Mouse (Mus musculus) large intestine, adult 2 months (tissue): ENCODE measurements around the gene Plrg1. TPM values are rescaled to one million over a fixed set of nuclear protein-coding genes. Genes with fewer than 3 reads are reported as not detected.

Experiments
- DNase-seq: peaks from one replicate; pipeline ENCODE4 v3.0.0-alpha.2; 2012; ENCODE audit warnings: low read depth, low spot score
- WGBS: fragments of 180-500 bp; shearing (Covaris S2); methylation state at CpG from one replicate; pipeline ENCODE4 v1.1.7; 2018; 5-methylcytosine and 5-hydroxymethylcytosine counted together
- polyA plus RNA-seq: library from polyadenylated mRNA; depleted of rRNA; stranded (reverse); fragments of >200 nt; gene quantifications from 2 replicates; pipeline ENCODE4 v1.2.3, GENCODE M21; 2012; rRNA removed

Gene Plrg1
- polyA plus RNA-seq: 33.4 and 34.6 TPM in 2 replicates

DNA sequence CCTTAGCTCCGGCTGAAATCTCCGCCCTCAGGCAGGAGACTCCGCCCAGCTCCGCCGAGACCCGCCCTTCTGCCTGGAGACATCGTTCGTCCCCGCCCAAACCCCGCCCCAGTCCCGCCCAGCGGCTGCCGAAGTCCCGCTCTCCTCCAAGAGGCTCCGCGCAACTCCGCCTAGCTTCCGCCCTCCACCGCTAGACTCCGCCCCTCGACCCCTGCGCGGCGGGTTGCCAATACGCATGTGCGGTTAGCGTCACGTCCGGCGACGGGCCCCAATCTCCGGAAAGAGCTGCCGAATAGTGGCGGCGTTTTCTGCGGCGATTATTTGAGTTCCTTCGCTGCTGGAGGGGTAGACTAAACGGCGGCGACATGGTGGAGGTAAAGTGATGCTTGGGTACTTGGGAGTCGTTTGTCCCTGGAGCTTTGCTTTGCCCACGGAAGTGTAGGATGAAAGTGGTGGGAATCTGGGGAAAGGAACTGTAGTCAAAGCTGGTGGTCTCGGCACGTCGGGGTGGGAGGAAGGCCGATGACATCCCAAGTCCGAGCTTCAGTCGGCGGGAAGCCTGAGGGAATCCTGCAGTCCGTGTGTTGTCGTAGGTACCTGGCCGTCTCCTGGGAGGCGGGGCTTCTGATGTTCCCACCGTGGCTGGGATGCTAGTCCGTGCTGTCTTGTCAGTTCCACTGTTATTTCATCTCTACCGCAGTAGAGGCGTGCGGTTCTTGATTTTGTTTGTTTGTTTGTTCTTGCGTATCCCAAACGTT lies at the start of gene Plrg1:
Gene Plrg1, plus strand, starts transcription at position 242 of the 758 bp plus-strand sequence.
- peak; percentile 86 for DNase-seq
- WGBS: under 1% methylated on average over 61 of the region's 61 CpGs

DNA sequence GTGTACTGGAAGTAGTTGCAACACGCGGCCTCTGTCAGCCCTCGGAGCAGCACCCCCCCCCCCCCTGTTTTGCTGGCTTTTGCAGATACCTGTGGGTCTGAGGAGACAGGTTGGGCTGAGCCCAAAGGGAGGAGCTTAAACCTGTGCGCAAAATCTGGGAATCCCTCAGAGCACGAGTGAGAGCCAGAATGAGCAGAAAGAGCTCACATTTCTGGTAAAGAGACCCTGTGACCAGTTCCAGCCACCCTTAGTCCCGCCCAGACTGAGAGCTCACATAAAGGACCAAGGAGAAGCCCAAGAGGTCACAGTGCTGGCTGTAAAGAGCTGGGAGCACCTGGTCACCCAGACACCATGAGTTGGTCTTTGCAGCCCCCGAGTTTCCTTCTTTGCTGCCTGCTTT lies 47.8 kb upstream of the Plrg1 start, which contains the start of gene Fgg:
Gene Fgg, plus strand, starts transcription at position 168 of the 400 bp plus-strand sequence.
- no peak for DNase-seq
- 48% methylated on average over 7 of the region's 7 CpGs for WGBS

DNA sequence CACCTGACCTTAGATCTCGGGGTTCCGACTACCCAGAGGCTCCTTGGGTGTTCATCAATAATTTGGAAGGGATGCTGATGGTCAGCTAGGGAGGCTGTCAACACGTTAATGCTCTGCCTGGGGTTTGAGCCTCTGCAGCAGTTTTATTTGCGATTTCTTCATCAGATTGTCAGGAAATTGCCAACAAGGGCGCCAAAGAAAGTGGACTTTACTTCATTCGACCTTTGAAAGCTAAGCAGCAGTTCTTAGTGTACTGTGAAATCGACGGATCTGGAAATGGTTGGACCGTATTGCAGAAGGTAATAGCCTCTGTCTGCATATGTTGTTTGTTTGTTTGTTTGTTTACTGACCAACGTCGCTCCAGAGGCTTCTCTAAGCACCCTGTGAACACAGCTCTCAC lies 45.0 kb upstream of the Plrg1 start:
- 51% methylated on average over 11 of the region's 11 CpGs for WGBS
- DNase-seq: no peak

GRCm38 (mm10) chr3:83011136-83011535 lies 44.2 kb upstream of the Plrg1 start:
- 85% methylated on average over 4 of the region's 4 CpGs for WGBS
- no peak for DNase-seq

DNA sequence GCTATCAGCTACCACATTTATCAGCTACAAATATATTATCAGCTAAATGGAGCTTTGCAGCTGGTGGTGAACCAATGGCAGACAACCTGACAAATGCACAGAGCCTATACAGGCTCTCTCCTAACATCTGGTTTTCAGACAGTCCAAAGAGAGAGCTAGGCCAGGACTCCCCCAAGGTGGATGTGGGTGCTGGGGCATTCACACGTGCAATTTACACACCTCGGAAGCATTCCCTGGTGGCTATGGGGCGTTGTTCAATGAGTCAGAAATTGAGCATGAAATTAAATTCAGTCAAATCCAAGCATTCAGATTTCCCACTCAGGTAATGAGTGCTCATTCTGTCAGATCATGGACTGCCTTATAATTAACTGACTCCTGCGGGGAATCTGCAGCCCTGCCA lies 43.8 kb upstream of the Plrg1 start:
- WGBS: 78% methylated on average over 4 of the region's 4 CpGs
- DNase-seq: no peak

GRCm38 (mm10) chr3:83012636-83013035 lies 42.7 kb upstream of the Plrg1 start:
- WGBS: 91% methylated on average over 19 of the region's 19 CpGs
- no peak for DNase-seq

- 71% methylated on average over 10 of the region's 10 CpGs for WGBS
- no peak for DNase-seq
Measured at GRCm38 (mm10) chr3:83013951-83014350, 41.4 kb upstream of the Plrg1 start.

DNA sequence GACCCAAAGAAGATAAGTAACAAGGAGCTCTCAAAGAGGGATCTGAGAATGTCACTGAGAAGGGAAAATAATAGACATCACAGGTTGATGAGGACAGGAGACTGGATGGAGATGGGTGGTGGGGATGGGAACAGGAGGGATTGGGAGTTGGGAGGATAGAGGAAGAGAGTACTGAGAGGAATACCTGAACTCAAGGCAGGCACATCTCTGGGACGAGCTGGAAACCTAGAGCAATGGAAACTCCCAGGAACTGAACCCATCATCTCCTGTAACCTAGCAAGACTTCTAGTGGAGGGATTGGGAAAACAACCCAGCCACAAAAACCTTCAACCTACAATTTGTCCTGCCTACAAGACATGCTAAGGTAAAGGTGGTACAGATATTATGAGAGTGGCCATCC lies 39.1 kb upstream of the Plrg1 start:
- 73% methylated on average over 1 of the region's 1 CpGs for WGBS
- no peak for DNase-seq

GRCm38 (mm10) chr3:83020387-83020786 lies 34.9 kb upstream of the Plrg1 start:
- DNase-seq: peak; percentile 16
- 32% methylated on average over 2 of the region's 2 CpGs for WGBS

- no peak for DNase-seq
- WGBS: 76% methylated on average over 5 of the region's 5 CpGs
Measured at GRCm38 (mm10) chr3:83021176-83021575, 34.1 kb upstream of the Plrg1 start.

GRCm38 (mm10) chr3:83025036-83025435 lies 30.3 kb upstream of the Plrg1 start:
- 84% methylated on average over 6 of the region's 6 CpGs for WGBS
- DNase-seq: no peak

GRCm38 (mm10) chr3:83025475-83026301 lies 29.6 kb upstream of the Plrg1 start, which contains the start of gene Fga:
Gene Fga (plus strand): TSS chr3:83026076.
- DNase-seq: no peak
- 60% methylated on average over 9 of the region's 9 CpGs for WGBS

- DNase-seq: no peak
- WGBS: 93% methylated on average over 9 of the region's 9 CpGs
Measured at GRCm38 (mm10) chr3:83027546-83028251, 27.6 kb upstream of the Plrg1 start.

DNA sequence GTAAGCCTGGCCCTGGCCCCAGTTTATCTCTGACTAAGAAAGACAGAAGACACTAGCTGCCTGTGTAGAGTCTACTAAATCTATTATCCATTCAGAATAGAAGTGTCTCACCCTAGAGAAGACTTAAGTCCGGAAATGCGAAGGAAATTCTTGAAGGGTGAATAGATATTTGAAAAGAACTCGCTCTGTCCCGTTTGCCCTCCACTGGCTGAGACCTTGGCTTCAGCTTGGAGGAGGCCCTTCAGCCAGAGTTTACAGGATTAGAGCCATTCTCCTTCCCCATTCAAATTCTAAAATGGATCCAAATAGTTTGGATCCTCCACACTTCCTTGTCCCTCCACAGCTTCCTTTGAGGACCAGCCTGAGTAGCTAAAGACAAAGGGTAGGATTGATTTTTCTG lies 25.0 kb upstream of the Plrg1 start:
- DNase-seq: no peak
- 86% methylated on average over 4 of the region's 4 CpGs for WGBS

- WGBS: 66% methylated on average over 13 of the region's 13 CpGs
- DNase-seq: no peak
Measured at GRCm38 (mm10) chr3:83032746-83033308, 22.5 kb upstream of the Plrg1 start.

DNA sequence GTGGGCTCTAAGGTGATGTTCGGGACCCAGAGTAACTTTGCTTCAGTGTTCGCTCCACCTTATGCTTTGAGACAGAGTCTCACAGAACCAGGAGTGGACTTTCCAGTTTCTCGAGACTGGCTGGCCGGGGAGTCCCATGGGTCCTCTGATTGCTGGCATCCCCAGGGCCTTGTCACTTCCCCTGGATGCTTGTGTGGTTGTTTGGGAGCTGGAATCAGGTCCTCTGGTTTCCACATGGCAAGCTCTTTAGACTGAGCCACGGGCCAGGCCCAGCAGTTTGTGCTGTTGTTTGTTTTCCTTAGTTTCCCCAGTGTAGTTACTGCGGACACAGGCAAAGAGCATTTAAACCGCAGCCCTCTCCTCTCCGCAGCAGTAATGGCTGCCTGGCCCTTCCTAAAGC lies 21.5 kb upstream of the Plrg1 start:
- no peak for DNase-seq
- WGBS: 79% methylated on average over 8 of the region's 8 CpGs

DNA sequence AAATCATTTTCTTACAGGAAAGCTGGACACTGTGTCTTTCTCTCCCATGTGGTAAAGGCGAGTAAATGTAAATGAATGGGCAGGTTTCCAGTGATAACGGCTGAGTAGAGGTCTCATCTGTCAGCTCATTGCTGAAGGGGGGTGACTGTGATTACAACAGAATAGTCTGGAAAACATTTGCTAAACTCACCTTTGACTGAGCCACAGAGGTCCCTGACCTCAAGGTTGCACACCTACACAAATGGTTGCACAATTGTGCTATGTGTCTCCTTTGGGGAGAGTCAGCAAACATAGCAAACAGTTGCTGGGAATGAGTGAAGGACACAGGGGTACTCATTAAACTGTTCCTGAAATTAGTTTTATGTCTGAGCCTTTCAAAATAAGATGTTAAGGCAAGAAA lies 16.5 kb upstream of the Plrg1 start:
- WGBS: 51% methylated on average over 2 of the region's 2 CpGs
- DNase-seq: no peak

- no peak for DNase-seq
- WGBS: 46% methylated on average over 4 of the region's 4 CpGs
Measured at GRCm38 (mm10) chr3:83039666-83040065, 15.7 kb upstream of the Plrg1 start.

GRCm38 (mm10) chr3:83042451-83042850 lies 12.9 kb upstream of the Plrg1 start:
- WGBS: 91% methylated on average over 5 of the region's 5 CpGs
- no peak for DNase-seq

GRCm38 (mm10) chr3:83046649-83047048 lies 8.7 kb upstream of the Plrg1 start:
- 90% methylated on average over 11 of the region's 11 CpGs for WGBS
- no peak for DNase-seq
